Mouse (Mus musculus): Measurements from ENCODE around the gene Atp10a. TPM values are rescaled to one million over a fixed set of nuclear protein-coding genes. Genes with fewer than 3 reads are reported as not detected.

The Atp10a gene
- 10 to 100 TPM in 15 of 26 experiments, 1 to 10 TPM in 11; 5.4 to 55.6 (median 13.7) TPM for total RNA-seq (2018; cell fraction: chromatin; rRNA removed)
- 10 to 100 TPM in 4 of 26 experiments, 1 to 10 TPM in 22; 1.9 to 15.7 (median 5.9) TPM for total RNA-seq (2018; cell fraction: cytosol; rRNA removed)
- total RNA-seq (2018; cell fraction: nucleus; rRNA removed), result 10 to 100 TPM in 16 of 26 experiments, 1 to 10 TPM in 10; 4.9 to 86.0 (median 19.3) TPM
- 1.7 to 3.0 TPM (median 2.4 TPM) in 3 replicates for polyA plus RNA-seq (2018)

DNA sequence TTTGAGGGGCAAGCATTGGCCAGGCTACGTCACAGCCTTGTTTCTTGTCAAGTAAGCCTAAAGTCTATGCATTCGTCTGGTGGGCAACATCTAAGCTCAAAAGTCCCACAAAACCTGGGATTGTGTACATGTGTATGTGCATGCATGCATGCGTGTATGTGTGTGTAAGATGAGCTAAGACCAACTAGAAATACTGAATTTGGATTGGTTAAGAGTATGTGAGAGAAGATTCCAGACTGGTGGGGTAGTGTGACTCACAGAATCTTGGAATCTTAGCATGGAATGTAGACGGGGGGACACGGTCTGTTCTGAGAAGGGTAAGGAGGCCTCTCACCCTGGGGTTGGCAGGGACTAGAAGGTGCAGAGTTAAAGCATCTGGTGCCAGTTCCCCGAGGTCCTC, at the start of gene Atp10a:
Gene Atp10a (plus strand): TSS at position 301 of the 400 bp plus-strand sequence.
- Histone ChIP-seq H3K79me2 (ENCODE audit: inconsistent target) (no peaks in the 10 kb centered on the region; the same call in 1 of the 2 replicates), H3K36me3 (ENCODE audit: inconsistent target) (no peaks in the 10 kb centered on the region), H3K4me3 (ENCODE audit: inconsistent target) (no peak within 1 kb of the TSS), H3K27ac (no peak within 1 kb of the TSS)
- WGBS (ENCODE audit: missing documents), result 91% methylated on average over 6 of the region's 6 CpGs

- no peak overlapping the region for H3K4me3 ChIP-seq (ENCODE audit: inconsistent target)
- no peak overlapping the region for H3K27ac ChIP-seq
- 81% methylated on average over 1 of the region's 1 CpGs for WGBS (ENCODE audit: missing documents)
- no peaks in the 10 kb centered on the region for H3K36me3 ChIP-seq (ENCODE audit: inconsistent target)
- no peaks in the 10 kb centered on the region for H3K79me2 ChIP-seq (ENCODE audit: inconsistent target)
Measured at GRCm38 (mm10) chr7:58618048-58618447, 37.9 kb upstream of the Atp10a start.

- H3K4me3 ChIP-seq (ENCODE audit: inconsistent target), result no peak overlapping the region
- WGBS (ENCODE audit: missing documents), result 22% methylated on average over 9 of the region's 9 CpGs
- no peaks in the 10 kb centered on the region for H3K79me2 ChIP-seq (ENCODE audit: inconsistent target)
- no peaks in the 10 kb centered on the region for H3K36me3 ChIP-seq (ENCODE audit: inconsistent target)
- H3K27ac ChIP-seq, result no peak overlapping the region
Measured at GRCm38 (mm10) chr7:58626305-58627155, 29.4 kb upstream of the Atp10a start.

DNA sequence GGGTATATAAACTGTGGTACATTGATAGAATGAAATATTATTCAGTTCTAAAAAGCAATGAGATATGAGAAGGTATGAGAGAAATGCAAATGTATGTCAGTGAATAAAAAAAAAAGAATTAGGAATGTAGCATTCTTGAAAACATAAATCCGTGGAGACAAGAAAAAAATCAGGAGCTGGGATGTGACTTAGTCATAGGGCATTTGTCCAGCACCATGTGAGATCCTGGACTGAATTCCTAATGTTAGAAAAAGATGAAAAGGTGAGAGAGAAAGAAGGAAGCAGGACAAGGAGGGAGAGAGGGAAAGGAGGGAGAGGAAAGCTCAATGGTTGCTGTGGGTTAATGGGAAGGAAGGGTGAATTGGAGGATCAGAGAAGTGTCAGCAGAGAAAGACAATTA, 28.6 kb upstream of the Atp10a start:
- H3K4me3 ChIP-seq (ENCODE audit: inconsistent target), result no peak overlapping the region
- WGBS (ENCODE audit: missing documents), result 83% methylated on average over 1 of the region's 1 CpGs
- H3K36me3 ChIP-seq (ENCODE audit: inconsistent target), result no peaks in the 10 kb centered on the region
- no peaks in the 10 kb centered on the region for H3K79me2 ChIP-seq (ENCODE audit: inconsistent target)
- no peak overlapping the region for H3K27ac ChIP-seq

- no peaks in the 10 kb centered on the region for H3K36me3 ChIP-seq (ENCODE audit: inconsistent target)
- H3K79me2 ChIP-seq (ENCODE audit: inconsistent target), result no peaks in the 10 kb centered on the region
- WGBS (ENCODE audit: missing documents), result 100% methylated on average over 2 of the region's 2 CpGs
- no peak overlapping the region for H3K27ac ChIP-seq
- no peak overlapping the region for H3K4me3 ChIP-seq (ENCODE audit: inconsistent target)
Measured at GRCm38 (mm10) chr7:58629233-58629632, 26.7 kb upstream of the Atp10a start.

- Histone ChIP-seq H3K79me2 (ENCODE audit: inconsistent target) (no peaks in the 10 kb centered on the region), H3K4me3 (ENCODE audit: inconsistent target) (no peak overlapping the region)
- WGBS (ENCODE audit: missing documents), result 40% methylated on average over 1 of the region's 1 CpGs
Measured at GRCm38 (mm10) chr7:58633683-58634082, 22.3 kb upstream of the Atp10a start.

DNA sequence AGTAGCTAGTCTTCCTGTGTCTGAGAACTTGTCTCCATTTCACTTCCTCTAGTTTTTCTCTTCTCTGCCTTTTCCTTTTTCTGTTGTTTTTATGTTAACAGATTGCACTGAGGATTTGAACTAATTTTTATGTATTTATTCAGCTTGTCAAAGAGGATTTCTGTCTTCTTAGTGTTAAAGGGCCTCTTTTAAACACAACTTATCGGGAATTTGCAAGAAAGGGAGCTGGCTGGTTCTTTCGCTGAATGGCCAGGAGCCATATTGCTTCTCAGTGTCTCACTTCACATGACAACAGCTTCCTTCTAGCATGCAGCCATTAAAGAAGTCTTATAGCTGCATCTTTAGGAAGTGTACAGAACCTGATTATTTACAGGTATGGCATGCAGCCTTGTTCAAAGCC, 16.3 kb upstream of the Atp10a start:
- WGBS (ENCODE audit: missing documents), result 100% methylated on average over 2 of the region's 2 CpGs
- no peak overlapping the region for H3K4me3 ChIP-seq (ENCODE audit: inconsistent target)
- no peaks in the 10 kb centered on the region for H3K36me3 ChIP-seq (ENCODE audit: inconsistent target)
- no peaks in the 10 kb centered on the region for H3K79me2 ChIP-seq (ENCODE audit: inconsistent target)
- no peak overlapping the region for H3K27ac ChIP-seq

More at GRCm38 (mm10) chr7:58633683-58634082, 22.3 kb upstream of the Atp10a start:
- no peaks in the 10 kb centered on the region for H3K36me3 ChIP-seq (ENCODE audit: inconsistent target)
- H3K27ac ChIP-seq, result no peak overlapping the region

DNA sequence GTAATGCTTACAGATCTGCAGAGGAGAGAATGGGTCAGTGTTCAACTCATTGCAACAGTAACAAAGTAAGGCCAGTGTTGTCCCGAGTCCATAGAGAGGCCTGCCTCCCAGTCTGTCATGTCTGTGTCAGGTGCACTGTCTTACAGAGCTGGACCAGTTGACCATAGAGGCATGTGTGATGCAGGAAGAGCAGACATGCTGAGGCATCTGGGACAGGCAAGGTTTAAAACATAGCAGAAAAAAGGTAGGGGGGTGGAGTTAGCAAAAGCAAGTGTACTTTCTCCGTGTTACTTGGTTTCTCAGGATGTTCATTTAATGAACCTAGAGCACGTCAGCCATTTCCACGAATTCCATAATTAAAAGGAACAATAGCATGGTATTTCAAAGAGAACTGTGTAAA, 15.5 kb upstream of the Atp10a start:
- H3K79me2 ChIP-seq (ENCODE audit: inconsistent target), result no peaks in the 10 kb centered on the region
- no peak overlapping the region for H3K27ac ChIP-seq
- WGBS (ENCODE audit: missing documents), result 94% methylated on average over 4 of the region's 4 CpGs
- no peaks in the 10 kb centered on the region for H3K36me3 ChIP-seq (ENCODE audit: inconsistent target)
- no peak overlapping the region for H3K4me3 ChIP-seq (ENCODE audit: inconsistent target)

GRCm38 (mm10) chr7:58641916-58642315, 14.1 kb upstream of the Atp10a start:
- H3K4me3 ChIP-seq (ENCODE audit: inconsistent target), result no peak overlapping the region
- no peaks in the 10 kb centered on the region for H3K36me3 ChIP-seq (ENCODE audit: inconsistent target)
- no peak overlapping the region for H3K27ac ChIP-seq
- WGBS (ENCODE audit: missing documents), result 97% methylated on average over 3 of the region's 3 CpGs
- H3K79me2 ChIP-seq (ENCODE audit: inconsistent target), result no peaks in the 10 kb centered on the region

DNA sequence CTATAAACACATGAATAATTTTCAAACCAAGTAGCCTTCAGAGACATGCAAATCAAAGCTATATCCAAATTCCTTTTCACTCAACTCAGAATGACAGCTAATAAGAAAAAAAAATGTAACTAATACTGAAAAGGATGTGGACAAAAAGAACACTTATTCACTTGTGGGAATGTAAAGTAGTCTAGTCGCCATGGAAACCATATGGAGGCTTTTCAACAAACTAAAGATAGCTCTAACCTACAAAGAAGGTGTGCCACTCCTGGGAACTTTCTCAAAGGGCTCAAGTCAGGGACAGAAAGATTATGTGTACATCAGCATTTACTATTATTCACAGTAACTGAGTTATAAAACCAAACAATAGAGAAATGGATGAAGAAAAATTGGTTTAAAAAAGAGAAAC, 8.6 kb upstream of the Atp10a start:
- Histone ChIP-seq H3K27ac (no peak overlapping the region), H3K4me3 (ENCODE audit: inconsistent target) (no peak overlapping the region), H3K36me3 (ENCODE audit: inconsistent target) (no peaks in the 10 kb centered on the region), H3K79me2 (ENCODE audit: inconsistent target) (no peaks in the 10 kb centered on the region)
- 60% methylated on average over 1 of the region's 1 CpGs for WGBS (ENCODE audit: missing documents)

GRCm38 (mm10) chr7:58657913-58658789, 2.2 kb downstream of the Atp10a start:
- Histone ChIP-seq H3K36me3 (ENCODE audit: inconsistent target) (no peaks in the 10 kb centered on the region), H3K27ac (peak overlapping the region; percentile 40), H3K79me2 (ENCODE audit: inconsistent target) (no peaks in the 10 kb centered on the region; the same call in 1 of the 2 replicates), H3K4me3 (ENCODE audit: inconsistent target) (peak overlapping the region; percentile 42)
- WGBS (ENCODE audit: missing documents), result 1% methylated on average over 81 of the region's 81 CpGs

DNA sequence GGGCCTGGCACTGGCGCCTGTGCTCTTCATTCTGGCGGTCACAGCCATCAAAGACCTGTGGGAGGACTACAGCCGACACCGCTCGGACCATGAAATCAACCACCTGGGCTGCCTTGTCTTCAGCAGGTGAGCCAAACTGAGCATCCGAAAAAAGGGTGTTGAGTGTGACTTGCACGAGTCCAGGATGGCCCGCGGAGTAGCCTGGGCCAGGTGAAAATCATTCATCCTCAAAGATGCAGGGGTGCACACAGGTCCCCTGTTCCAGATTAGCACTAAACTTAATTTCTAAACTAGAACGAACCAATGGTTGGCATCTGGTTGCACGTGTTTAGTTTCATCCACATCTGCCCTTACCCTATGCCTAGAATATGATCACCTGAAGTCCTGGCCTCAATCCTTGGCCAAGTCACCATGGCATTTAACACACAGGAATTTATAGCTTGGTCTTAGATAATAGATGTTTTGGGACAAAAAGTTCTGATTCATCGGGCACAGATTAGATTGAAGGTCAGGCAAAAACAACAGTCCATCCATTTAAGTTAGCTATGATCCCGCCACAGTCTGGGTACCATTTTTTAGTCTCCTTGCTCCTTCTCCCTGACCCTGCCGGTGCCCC, 2.9 kb downstream of the Atp10a start:
- 22% methylated on average over 14 of the region's 14 CpGs for WGBS (ENCODE audit: missing documents)
- Histone ChIP-seq H3K79me2 (ENCODE audit: inconsistent target) (no peaks in the 10 kb centered on the region; the same call in 1 of the 2 replicates), H3K36me3 (ENCODE audit: inconsistent target) (no peaks in the 10 kb centered on the region), H3K27ac (no peak overlapping the region), H3K4me3 (ENCODE audit: inconsistent target) (peak overlapping the region; percentile 42)

- Histone ChIP-seq H3K79me2 (ENCODE audit: inconsistent target) (no peaks in the 10 kb centered on the region; the same call in 1 of the 2 replicates), H3K27ac (no peak overlapping the region), H3K36me3 (ENCODE audit: inconsistent target) (no peaks in the 10 kb centered on the region), H3K4me3 (ENCODE audit: inconsistent target) (no peak overlapping the region)
Measured at GRCm38 (mm10) chr7:58660046-58660445, 4.1 kb downstream of the Atp10a start.

DNA sequence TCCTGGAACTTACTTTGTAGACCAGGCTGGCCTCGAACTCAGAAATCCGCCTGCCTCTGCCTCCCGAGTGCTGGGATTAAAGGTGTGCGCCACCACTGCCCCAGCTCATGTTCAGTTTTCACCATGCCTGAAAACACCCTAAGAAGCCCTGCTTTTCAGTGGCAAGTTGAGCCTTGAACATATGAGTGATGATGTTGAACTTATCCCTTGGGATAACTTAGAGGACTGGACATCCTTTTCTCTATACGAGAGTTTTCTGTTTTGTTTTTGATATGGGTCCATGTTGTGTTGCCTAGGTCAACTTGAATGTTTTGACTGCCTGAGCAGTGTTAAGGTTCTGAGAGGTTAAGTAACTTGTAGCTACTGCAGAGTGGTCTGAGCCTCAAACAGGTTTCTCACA, 4.7 kb downstream of the Atp10a start:
- no peaks in the 10 kb centered on the region for H3K36me3 ChIP-seq (ENCODE audit: inconsistent target)
- no peak overlapping the region for H3K4me3 ChIP-seq (ENCODE audit: inconsistent target)
- no peaks in the 10 kb centered on the region; the same call in 1 of the 2 replicates for H3K79me2 ChIP-seq (ENCODE audit: inconsistent target)
- no peak overlapping the region for H3K27ac ChIP-seq
- WGBS (ENCODE audit: missing documents), result 97% methylated on average over 5 of the region's 5 CpGs

All from macrophage (primary cell).